Mouse (Mus musculus): ENCODE measurements around the gene Creld2. TPM values are rescaled to one million over a fixed set of nuclear protein-coding genes. Genes with fewer than 3 reads are reported as not detected.

The Creld2 gene
- polyA plus RNA-seq, 1 experiment from 2014 or later = 66.0 TPM

- no peak overlapping the region for H3K4me3 ChIP-seq
- WGBS = 82% methylated on average over 4 of the region's 4 CpGs
- no peaks in the 10 kb centered on the region for H3K27me3 ChIP-seq
- no peaks in the 10 kb centered on the region for H3K9me3 ChIP-seq
- H3K4me1 ChIP-seq (replicated peaks) = peaks cover 30% of the 10 kb centered on the region
- ATAC-seq (ENCODE audit: low FRiP score, low read depth) = no peak
- H3K9ac ChIP-seq = no peak overlapping the region
- H3K4me2 ChIP-seq = no peak overlapping the region
- peaks cover 25% of the 10 kb centered on the region for H3K36me3 ChIP-seq
- H3K27ac ChIP-seq (replicated peaks) = no peak overlapping the region
Measured at GRCm38 (mm10) chr15:88865888-88866695, 46.6 kb downstream of the Creld2 start.

GRCm38 (mm10) chr15:88866934-88867356, 47.5 kb downstream of the Creld2 start:
- H3K27me3 ChIP-seq = no peaks in the 10 kb centered on the region
- no peaks in the 10 kb centered on the region for H3K9me3 ChIP-seq
- no peak overlapping the region for H3K4me2 ChIP-seq
- 57% methylated on average over 7 of the region's 7 CpGs for WGBS
- no peak for ATAC-seq (ENCODE audit: low FRiP score, low read depth)
- H3K9ac ChIP-seq = no peak overlapping the region
- H3K27ac ChIP-seq (replicated peaks) = no peak overlapping the region
- no peak overlapping the region for H3K4me3 ChIP-seq
- H3K36me3 ChIP-seq = peaks cover 25% of the 10 kb centered on the region
- peaks cover 25% of the 10 kb centered on the region for H3K4me1 ChIP-seq (replicated peaks)

GRCm38 (mm10) chr15:88867368-88868023, 48.0 kb downstream of the Creld2 start:
- Histone ChIP-seq H3K27ac (replicated peaks) (peak overlapping the region; percentile 14; the same call in 1 of the 2 replicates), H3K27me3 (no peaks in the 10 kb centered on the region), H3K9me3 (no peaks in the 10 kb centered on the region), H3K4me1 (replicated peaks) (peaks cover 25% of the 10 kb centered on the region), H3K36me3 (peaks cover 25% of the 10 kb centered on the region), H3K9ac (no peak overlapping the region), H3K4me3 (no peak overlapping the region), H3K4me2 (no peak overlapping the region)
- no peak for ATAC-seq (ENCODE audit: low FRiP score, low read depth)
- WGBS = 42% methylated on average over 5 of the region's 5 CpGs

- ATAC-seq (ENCODE audit: low FRiP score, low read depth) = no peak
- Histone ChIP-seq H3K27ac (replicated peaks) (peak overlapping the region; percentile 14; the same call in 1 of the 2 replicates), H3K4me2 (no peak overlapping the region), H3K9ac (no peak overlapping the region), H3K9me3 (no peaks in the 10 kb centered on the region), H3K36me3 (peaks cover 25% of the 10 kb centered on the region), H3K4me1 (replicated peaks) (peaks cover 25% of the 10 kb centered on the region), H3K4me3 (no peak overlapping the region), H3K27me3 (no peaks in the 10 kb centered on the region)
- 94% methylated on average over 6 of the region's 6 CpGs for WGBS
Measured at GRCm38 (mm10) chr15:88868024-88868742, 48.7 kb downstream of the Creld2 start.

GRCm38 (mm10) chr15:88870418-88871185, 51.2 kb downstream of the Creld2 start:
- H3K4me1 ChIP-seq (replicated peaks) = peaks cover 7% of the 10 kb centered on the region
- no peak overlapping the region for H3K4me3 ChIP-seq
- peaks cover 15% of the 10 kb centered on the region for H3K36me3 ChIP-seq
- no peak overlapping the region for H3K4me2 ChIP-seq
- no peaks in the 10 kb centered on the region for H3K9me3 ChIP-seq
- ATAC-seq (ENCODE audit: low FRiP score, low read depth) = no peak
- H3K27me3 ChIP-seq = no peaks in the 10 kb centered on the region
- 77% methylated on average over 5 of the region's 5 CpGs for WGBS
- H3K9ac ChIP-seq = no peak overlapping the region
- no peak overlapping the region for H3K27ac ChIP-seq (replicated peaks)

- no peaks in the 10 kb centered on the region for H3K27me3 ChIP-seq
- 88% methylated on average over 3 of the region's 3 CpGs for WGBS
- no peak overlapping the region for H3K9ac ChIP-seq
- H3K9me3 ChIP-seq = no peaks in the 10 kb centered on the region
- H3K4me2 ChIP-seq = no peak overlapping the region
- no peak for ATAC-seq (ENCODE audit: low FRiP score, low read depth)
- no peaks in the 10 kb centered on the region for H3K4me1 ChIP-seq (replicated peaks)
- H3K4me3 ChIP-seq = no peak overlapping the region
- H3K36me3 ChIP-seq = no peaks in the 10 kb centered on the region
- H3K27ac ChIP-seq (replicated peaks) = no peak overlapping the region
Measured at GRCm38 (mm10) chr15:88874061-88874460, 54.6 kb downstream of the Creld2 start.

- Histone ChIP-seq H3K9ac (no peak overlapping the region), H3K4me2 (no peak overlapping the region), H3K4me1 (replicated peaks) (no peaks in the 10 kb centered on the region), H3K36me3 (no peaks in the 10 kb centered on the region), H3K4me3 (no peak overlapping the region), H3K27me3 (no peaks in the 10 kb centered on the region), H3K27ac (replicated peaks) (no peak overlapping the region), H3K9me3 (no peaks in the 10 kb centered on the region)
- no peak for ATAC-seq (ENCODE audit: low FRiP score, low read depth)
- WGBS = 93% methylated on average over 6 of the region's 6 CpGs
Measured at GRCm38 (mm10) chr15:88874477-88874876, 55.0 kb downstream of the Creld2 start.

GRCm38 (mm10) chr15:88875625-88876081, 56.2 kb downstream of the Creld2 start:
- H3K27ac ChIP-seq (replicated peaks) = no peak overlapping the region
- no peaks in the 10 kb centered on the region for H3K27me3 ChIP-seq
- H3K9me3 ChIP-seq = no peaks in the 10 kb centered on the region
- whole genome bisulfite sequencing = 46% methylated on average over 10 of the region's 10 CpGs
- no peak overlapping the region for H3K9ac ChIP-seq
- H3K4me3 ChIP-seq = no peak overlapping the region
- H3K4me2 ChIP-seq = no peak overlapping the region
- no peaks in the 10 kb centered on the region for H3K4me1 ChIP-seq (replicated peaks)
- no peaks in the 10 kb centered on the region for H3K36me3 ChIP-seq
- ATAC-seq (ENCODE audit: low FRiP score, low read depth) = no peak

Other genes starting within 250 kb of the Creld2 start
- gene Zdhhc25, start 219.3 kb upstream of the Creld2 start, polyA plus RNA-seq (2015; fragmentation: Nextera tagmentation; extraction: Ambion mirVana) = not detected in 2 replicates
- gene Brd1, start 85.4 kb upstream of the Creld2 start, polyA plus RNA-seq (2015; fragmentation: Nextera tagmentation; extraction: Ambion mirVana) = 15.0 and 18.7 TPM in 2 replicates
- gene Zbed4, start 68.0 kb upstream of the Creld2 start, polyA plus RNA-seq (2015; fragmentation: Nextera tagmentation; extraction: Ambion mirVana) = 14.6 and 15.0 TPM in 2 replicates
- gene Alg12, start 328 bp upstream of the Creld2 start, polyA plus RNA-seq (2015; fragmentation: Nextera tagmentation; extraction: Ambion mirVana) = 8.1 and 9.2 TPM in 2 replicates
- gene Pim3, start 42.5 kb downstream of the Creld2 start, polyA plus RNA-seq (2015; fragmentation: Nextera tagmentation; extraction: Ambion mirVana) = 69.2 and 69.3 TPM in 2 replicates
- gene Ttll8, start 134.8 kb downstream of the Creld2 start, polyA plus RNA-seq (2015; fragmentation: Nextera tagmentation; extraction: Ambion mirVana) = 0.08 and 0.14 TPM in 2 replicates
- gene Mlc1, start 159.4 kb downstream of the Creld2 start, polyA plus RNA-seq (2015; fragmentation: Nextera tagmentation; extraction: Ambion mirVana) = 26.5 and 31.0 TPM in 2 replicates
- gene Mov10l1, start 163.3 kb downstream of the Creld2 start, polyA plus RNA-seq (2015; fragmentation: Nextera tagmentation; extraction: Ambion mirVana) = not detected in 2 replicates
- 7.9 and 9.2 TPM in 2 replicates for gene Panx2, start 240.1 kb downstream of the Creld2 start, polyA plus RNA-seq (2015; fragmentation: Nextera tagmentation; extraction: Ambion mirVana)

Measured in hindbrain, embryonic 15.5 days (tissue).